Mouse (Mus musculus): Measurements from ENCODE around the gene Kif26a.

Gene Kif26a

DNA sequence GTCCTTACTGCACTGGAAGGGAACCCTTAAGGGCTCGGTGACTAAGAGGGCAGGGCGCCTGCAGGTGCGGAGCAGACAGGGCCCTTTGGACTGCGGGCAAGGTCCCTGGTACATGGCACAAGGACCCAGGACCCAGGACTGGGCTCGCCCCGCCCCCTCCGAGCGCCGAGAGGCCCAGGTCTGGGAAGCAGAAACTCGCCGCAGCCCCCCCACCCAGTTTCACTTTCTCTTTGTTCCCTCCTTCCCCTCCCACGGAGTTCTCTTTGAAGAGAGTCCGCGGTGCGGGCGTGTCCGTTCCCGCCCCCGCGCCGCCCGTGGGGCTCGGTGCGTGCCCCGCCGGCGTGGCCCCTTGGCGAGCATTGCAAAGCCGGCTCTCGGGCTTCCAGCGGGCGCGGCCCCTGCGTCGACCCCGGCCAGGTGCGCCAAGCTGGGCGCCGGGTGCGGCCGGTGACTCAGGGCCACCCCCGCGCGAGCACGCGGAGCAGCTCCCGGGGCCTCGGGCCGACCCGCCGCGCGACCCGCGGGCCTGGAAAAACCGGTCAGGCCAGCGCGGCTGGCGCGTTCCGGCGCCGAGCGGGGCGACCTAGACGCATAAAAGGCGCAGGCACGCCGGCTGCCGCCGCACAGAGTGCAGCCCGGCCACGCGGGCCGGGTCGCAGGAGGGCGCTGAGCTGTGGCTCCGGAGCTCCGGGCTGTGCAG is 15.7 kb upstream of the Kif26a start:
- DNase-seq (ENCODE audit: low spot score in 2 of 2), result peak; percentile 81 to 85

DNA sequence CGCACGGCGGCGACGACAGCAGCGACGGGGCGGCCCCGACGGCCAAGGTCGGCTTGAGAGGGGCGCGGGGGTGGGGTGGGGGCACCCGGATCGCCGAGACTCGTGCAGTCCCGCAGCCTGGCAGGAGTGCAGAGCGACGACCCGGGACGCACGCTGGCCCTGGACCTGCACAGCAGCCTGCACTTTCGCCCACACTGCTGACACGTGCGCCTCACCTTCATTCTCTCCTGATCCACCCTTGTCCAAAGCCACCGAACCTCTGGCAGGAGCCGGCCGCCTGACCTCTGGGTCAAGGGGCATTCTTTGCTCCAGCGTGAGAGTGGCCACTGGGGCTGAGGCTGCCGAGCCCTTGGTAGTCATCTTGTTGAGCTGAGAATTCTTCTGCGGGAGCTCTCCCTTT is 15.1 kb upstream of the Kif26a start:
- no peak for DNase-seq (ENCODE audit: low spot score in 2 of 2)

DNA sequence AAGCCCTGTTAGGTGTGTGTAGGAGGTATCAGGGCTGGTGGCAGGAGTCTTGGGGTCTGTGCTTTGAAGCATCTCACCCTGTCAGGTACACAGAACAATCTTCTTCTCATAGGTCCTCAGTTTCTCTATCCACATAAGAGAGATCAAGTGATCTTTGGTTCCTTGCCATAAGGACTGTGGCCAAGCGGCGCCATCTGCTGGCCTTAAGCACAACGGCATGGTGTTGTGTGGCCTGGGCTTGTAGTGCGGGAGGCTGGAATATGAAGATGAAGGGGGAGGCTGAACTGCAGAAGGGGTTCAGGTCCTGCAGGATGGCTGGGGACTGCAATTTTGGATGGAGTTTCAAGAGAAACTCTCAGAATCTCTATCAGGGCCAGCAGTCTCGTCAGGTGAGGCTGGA is 5.8 kb upstream of the Kif26a start:
- DNase-seq (ENCODE audit: low spot score in 2 of 2), result peak in 1 of 2 experiments; percentile 68

DNA sequence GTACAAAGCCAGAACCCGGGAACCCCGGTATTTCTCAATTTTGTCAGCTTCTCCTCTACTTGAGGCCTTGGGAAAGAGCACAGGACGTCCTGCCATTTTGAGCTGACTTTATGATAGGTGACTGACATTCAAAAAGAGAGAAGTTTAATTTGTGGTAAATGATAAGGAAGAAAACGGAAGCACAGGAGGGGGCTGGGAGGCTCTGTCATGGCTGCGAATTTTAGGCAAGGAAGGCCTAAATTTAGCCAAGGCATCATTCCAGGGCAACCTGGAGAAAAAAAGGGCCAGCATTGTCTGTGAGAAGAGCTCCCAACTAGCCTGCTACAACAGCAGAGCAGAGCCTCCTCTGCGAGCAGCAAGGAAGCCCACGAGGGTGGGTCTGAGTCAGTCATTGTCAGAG is 5.3 kb upstream of the Kif26a start:
- no peak for DNase-seq (ENCODE audit: low spot score in 2 of 2)

DNA sequence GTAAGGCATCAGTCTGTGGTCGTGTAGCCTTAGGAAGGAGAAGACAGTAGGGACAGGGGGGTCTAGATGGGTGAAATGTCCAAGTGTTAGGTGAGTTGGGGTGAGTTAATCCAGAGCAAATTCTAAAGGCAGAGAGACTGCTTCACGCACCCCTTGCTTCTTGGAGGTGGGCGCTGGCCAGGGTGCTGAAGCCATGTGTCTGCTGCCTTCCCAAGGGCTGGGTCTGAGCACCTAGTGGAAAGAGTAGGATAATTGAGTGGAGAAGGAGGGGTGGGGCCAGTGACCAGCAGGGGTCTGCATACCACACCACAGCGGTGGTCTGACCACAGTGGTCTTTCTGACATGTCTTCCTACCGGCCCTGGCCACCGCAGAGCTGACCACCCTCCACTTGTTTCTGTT is 4.7 kb upstream of the Kif26a start:
- no peak for DNase-seq (ENCODE audit: low spot score in 2 of 2)

DNA sequence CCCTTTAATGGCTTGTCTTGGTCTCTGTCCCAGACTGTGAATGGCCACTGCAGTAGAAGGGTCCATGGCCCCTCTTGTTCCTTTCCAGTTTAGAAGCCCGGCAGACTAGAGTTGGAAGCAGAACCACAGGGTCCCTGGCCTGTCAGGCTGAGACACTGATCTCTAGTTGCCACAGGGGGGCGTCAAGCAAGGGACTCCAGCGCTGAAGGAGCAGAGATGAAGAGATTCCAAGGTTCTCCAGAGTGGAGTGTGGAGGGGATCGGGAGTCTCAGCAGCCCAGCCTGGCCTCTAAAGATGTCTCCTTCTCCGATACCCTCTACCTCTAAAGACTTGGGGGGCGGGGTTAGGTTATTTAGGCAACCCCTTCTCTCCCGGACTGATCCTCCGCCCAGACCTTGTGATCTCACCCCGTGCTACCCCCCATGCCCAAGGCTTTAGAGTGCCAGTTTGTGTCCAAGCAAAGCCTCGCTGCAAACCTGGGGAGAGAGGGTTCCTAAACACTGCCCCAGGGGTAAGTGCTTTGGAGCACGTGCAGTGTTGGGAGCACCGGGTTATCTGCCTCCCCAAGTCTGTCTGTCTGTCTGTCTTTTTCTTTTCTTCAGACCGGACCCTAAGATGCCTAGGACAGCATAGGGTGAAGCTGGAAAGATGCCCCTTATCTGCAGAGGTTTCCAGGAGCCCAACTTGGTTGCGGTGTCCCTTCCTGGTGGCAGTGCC is 2.7 kb upstream of the Kif26a start:
- no peak for DNase-seq (ENCODE audit: low spot score in 2 of 2)

DNA sequence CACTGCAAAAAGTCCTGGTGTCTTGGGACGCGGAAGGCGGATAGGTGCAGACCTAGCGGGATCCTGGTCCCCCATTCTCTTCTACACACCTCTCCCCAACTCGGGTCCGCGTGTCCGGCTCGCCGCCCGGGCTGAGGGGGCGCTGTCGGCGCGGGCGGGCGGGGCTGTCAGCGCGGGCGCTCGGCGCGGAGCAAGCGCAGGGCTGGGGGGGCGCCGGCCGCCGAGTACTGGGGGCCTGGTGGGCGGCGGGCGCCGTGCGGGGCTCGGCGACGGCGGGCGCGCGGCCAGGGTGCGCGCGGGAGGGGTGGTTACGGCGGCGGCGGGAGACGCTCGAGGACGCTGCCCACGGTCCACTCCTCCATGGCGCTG is 2.2 kb upstream of the Kif26a start:
- no peak for DNase-seq (ENCODE audit: low spot score in 2 of 2)

DNA sequence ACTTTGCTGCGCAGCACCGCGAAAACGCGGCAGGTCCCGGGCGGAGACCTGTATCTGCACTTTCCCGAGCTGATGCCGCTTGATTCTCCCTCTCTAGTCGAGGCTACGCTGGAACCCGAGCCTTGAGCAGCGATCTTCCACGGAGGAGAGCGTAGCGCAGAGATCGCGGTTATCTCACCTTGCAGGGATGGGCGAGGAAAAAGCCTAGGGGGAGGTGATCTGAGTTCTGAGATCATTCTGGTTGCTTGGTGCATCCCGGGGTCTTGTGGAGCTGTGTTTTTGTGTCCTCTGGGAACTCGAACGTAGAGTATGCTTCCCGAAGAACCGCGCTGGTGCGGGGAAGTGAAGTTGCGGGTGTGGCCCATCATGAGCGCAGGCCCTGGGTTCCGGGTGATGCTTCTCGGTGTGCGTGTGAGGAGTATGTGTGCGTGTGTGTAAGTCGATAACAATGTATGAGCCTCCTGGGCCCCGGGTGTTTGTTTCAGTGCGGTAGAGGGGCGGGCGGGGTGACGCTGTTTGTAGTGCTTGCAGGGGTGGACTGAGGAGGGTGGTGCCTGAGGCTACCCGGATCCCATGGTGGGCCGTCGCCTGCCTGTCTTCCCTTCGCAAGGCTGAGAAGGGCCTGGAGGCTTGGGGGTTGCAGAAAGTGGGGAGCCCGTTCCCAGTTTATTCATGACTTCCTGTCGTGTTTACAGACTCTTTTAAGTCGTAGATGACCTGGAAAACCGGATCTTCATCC is 1.5 kb upstream of the Kif26a start:
- no peak for DNase-seq (ENCODE audit: low spot score in 2 of 2)

DNA sequence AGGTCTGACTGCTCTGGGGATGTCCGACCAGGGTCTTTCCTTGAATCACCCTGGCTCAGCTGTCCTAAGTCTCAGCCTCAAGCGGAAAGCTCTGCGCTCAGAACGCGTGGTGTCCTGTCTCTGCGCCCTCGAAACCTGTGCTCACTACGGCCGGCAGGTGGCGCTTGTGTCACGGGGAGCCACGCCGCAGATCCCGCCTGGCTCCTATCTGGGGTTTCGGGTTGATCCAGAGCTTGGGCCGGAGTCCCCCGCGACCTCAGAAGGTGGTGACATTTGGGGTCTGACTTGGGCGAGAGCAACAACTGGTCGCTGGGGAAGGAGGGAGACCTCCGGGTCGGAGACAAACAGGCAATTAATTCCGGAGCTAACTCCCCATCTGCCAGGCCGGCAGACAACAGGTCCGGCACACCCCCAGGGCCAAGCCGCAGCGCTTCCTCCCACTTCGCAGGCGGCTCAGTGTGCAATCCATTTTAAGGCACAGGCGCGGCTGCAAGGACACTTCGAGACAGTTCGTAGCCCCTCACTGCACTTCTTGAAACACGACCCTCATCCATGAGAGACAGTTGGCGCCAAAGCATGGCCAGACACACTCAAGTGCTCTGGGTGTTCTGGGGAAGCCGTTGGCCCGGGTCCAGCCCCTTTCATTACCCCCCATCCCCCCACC is 665 bp upstream of the Kif26a start:
- peak; percentile 77 to 83 for DNase-seq (ENCODE audit: low spot score in 2 of 2)

DNA sequence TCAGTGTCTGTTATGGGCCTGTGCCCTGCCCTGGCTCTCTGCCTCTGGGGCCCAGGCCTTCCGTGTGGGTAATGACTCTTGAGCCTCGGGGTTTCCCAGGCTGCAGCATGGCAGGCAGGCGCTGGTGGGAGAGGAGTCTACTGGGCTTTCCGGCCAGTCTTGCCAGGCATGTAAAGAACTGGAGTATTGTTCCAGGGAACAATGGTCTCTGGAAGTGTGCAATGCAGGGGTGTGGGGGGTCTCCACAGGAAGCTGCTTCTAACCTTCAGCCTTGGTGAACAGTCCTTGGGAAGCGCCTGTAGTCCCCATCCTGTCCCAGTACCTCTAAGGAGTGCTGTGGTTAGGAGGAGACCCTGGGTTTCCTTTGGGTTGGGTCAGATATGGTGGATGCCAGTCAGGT is 1.4 kb downstream of the Kif26a start:
- no peak for DNase-seq (ENCODE audit: low spot score in 2 of 2)

DNA sequence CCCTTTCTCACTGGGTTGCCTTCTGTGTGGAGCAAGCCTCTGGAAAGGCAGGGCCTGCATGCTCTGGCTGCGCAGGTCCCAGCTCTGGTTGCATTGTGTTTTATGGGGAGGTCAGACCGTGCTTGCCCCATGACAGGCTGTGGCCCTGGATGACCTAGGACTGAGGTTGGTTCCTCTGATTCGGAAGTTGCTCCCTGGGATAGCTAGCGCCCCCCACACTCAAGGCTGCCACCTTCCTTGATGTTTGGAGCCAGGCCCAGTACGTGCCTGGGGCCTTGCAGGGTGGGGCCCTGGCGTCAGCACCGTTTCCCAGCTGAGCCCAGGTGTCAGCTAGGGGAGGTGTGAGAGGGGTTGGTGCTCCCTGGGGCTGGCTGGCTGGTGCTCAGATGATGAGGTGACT is 4.0 kb downstream of the Kif26a start:
- no peak for DNase-seq (ENCODE audit: low spot score in 2 of 2)

DNA sequence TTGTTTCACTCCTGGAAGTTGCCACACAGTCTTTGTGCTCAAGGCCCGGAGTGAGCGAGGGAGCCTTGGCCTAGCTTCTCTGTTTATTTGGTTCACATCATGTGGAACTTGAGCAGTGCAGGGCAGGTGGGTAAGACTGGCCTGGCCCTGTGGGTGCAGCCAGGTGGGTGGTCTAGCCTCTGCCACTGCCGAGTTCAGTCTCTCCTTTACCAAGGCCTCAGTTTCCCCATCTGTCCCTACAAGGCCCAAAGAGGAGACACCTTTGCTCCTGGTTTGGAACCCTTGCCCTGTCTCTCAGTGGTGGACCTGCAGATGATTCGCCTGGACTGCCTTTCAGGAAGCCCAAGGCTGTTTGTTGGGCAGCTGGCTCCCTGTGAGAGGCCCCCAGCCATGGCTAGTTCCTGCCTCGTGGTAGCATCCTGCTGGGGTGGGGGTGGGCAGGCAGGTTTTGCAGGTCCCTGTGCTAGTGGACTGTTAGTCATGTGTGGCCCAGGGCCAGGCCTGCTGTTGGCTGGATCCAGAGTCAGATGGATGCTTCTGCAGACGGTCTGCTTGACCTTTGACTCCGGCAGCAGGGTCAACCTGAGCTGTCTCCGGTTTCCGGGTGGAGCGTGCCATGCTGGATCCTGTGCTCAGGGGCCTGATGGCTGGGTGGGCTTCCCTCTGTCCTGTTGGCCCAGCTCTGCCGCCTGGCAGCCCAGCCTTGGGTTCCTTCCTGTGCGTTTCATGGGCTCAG is 5.4 kb downstream of the Kif26a start:
- no peak for DNase-seq (ENCODE audit: low spot score in 2 of 2)

DNA sequence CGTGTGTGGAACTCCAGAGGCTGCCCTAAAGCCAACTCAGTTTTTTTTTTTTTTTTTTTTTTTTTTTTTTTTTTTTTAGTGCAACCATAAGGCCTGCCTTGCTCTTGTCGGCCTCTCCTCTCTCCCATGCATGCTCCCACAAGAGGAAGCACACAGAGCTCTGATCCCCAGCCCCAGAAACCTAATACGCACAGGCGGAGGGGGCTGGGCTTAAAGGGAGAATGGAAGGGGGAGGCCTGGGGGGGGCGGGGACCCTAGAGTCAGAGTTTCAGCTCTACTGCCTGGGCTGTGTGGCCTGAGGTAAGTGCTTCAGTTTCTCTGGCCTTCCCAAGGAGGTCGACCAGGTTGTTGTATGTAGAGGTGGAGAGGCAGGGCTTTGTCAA is 6.0 kb downstream of the Kif26a start:
- no peak for DNase-seq (ENCODE audit: low spot score in 2 of 2)

DNA sequence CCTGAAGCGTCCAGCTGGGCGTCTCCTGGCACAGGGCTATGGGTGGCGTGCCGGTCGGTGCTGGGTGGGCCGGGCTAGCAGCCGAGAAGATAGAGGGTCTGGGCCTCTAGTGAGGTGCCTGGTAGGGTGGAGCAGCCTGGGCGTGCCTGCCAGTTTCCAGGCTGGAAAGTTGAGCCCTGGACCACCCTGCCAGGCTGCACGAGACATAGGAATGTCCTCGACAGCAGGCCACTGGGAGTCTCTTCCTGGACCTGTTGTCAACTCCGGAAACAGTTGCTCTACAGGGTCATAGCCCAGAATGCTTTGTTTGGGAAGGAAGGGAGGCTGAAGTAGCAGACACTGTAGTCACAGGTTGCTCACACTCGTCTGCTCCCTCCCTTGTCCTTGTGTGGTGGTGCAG is 7.6 kb downstream of the Kif26a start:
- no peak for DNase-seq (ENCODE audit: low spot score in 2 of 2)

DNA sequence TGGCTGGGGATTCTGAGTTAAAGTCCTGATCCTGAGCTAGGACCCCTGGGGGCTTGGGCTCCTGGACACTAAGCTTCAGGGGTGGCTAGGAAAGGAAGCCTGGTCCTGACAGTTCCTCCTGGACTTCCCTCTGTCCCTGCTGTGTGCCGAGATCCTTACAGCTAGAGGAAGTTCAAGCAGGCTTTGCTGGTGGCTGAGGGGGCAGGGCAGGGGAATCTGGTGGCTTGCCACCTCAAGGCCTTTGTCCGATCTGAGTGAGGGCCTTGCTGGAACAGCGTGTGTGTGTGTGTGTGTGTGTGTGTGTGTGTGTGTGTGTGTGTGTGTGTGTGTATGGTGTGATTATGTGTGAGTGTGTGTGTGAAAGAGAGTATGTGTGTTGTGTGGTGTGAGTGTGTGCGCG is 8.5 kb downstream of the Kif26a start:
- no peak for DNase-seq (ENCODE audit: low spot score in 2 of 2)

DNA sequence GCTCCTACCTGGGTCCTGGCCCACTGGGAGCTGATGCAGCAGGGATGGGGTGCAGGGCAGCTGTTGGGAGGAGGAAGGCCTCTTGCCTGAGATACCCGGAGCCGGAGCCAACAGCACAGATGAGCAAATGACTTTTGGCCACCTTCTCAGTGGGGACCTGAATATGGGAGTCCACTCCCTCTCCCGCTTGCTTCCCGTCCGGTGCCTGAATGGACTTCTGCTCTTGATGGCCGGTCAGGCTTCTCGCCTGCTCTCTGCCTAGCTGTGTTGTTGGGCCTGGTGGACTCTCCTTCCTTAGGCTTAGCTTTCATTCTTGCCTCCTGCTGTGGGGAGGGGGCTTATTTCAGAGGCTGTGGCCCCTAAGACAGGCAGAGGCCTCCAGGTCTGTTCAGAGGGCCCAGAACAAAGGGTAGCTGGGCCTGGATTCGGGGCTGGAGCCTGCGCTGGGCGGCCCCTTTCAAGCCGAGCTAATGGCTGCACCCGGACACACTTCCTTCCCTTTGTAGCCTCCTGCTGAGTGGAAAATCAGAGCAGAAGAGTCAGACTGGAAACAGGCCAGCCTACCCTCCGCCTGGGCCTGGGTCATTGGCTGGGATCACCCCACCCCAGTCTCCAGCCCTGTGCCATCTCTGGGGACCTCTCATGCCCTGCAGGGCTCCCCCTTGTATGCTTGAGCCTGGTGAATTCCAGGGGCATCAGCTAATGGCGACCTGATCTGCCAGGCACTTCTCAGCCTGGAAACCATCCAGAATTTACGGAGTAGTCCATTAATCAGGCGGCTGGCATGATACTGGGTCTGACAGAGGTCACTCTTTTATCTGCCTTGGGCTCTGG is 9.4 kb downstream of the Kif26a start:
- DNase-seq (ENCODE audit: low spot score in 2 of 2), result no peak

DNA sequence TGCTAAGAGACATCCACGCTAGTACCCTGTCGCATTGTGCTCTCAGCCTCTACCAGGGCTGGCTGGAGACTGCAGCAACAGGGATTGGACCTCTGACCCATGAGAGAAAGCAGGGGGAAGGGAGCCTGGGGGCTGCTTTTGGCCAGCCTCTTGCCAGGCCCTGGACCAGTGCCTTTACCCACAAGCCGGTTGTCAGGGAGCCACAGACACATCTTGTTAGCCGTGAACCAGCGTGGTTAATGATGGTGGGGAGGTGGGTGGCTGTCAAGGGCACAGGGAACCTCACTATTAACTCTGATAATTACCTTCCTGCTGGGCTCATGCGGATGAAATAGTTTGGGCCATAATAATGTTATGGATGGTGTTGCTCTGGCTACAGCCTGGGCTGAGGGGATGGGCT is 10.8 kb downstream of the Kif26a start:
- no peak for DNase-seq (ENCODE audit: low spot score in 2 of 2)

DNA sequence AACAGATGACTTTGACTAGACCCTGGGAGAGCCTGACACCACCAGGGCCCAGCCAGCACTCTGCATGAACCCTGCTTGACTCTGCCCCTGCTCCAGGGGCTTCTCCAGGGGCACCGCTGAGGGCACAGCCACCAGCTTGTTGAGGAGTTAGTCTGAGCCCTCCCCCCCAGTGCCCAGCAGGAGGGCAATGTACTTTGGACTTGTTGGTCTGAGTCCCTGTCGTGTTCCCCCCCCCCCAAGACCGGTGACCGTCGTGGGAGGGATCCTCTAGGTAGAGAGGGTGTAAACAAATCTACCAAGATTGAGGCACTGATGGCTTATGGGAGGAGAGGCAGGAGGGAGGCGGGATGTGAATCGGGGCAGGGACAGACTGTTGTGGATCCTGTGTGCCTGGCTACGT is 12.2 kb downstream of the Kif26a start:
- no peak for DNase-seq (ENCODE audit: low spot score in 2 of 2)

DNA sequence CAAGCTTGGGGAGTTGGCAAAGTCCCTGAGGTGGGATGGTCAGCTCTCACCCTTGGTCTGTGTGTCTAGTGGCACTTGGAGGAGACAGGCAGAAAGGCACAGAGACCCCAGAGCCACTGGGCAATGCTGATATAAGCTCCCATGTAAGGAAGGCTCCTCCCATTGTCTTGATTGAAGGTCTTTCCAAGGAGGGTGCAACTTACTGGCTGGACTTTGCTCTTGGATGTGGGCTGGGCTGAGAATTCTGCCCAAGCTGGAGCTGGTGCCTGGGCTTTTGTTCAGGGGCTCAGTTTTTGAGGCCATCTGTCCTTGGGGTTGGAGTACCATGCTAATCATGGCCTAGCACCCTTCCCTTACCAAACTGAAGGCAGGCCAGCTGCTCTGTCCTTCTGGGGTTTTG is 12.8 kb downstream of the Kif26a start:
- no peak for DNase-seq (ENCODE audit: low spot score in 2 of 2)

DNA sequence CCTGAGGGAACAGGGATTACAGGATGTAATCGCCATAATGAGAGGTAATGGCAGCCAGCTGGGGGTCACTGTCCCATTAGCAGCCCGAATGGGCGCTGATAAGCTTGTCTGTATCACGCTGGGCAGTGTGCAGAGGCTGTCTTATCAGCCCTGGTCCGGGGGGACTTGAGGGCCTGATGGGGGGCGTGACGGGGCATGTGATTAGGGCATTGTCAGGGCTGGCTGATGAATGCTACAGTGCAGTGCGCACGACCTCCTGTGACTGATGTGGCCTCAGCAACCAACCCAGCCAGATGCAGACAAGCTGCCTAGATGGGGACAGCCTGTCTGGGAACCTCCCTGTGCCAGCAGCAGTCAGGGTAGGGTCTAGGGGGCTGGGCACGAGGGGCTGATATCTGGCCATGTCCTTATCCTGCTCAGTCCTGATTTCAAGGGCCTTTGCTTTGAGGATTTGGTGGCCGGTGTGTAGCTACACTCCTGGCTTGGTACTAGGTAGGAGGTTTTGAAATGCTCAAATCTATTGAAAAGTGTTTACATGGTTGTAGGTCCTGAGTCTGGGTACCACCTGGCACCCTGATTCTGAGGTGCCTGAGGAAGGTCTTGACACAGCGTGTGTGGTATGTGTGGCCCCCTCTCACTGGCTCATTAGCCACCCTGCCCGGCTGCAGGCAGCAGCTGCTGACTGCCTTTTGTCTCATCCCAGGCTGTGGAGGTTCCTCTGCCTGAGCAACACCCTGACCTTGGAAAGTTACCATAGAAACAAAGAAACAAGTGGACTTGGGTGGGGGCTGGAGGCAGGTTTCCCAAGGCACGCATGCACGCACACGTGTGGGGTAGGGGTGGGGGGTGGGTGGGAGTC is 18.2 kb downstream of the Kif26a start:
- DNase-seq (ENCODE audit: low spot score in 2 of 2), result no peak
